Comparison of ENCODE assay signal across 11 mouse cellular contexts in the genomic region with DNA sequence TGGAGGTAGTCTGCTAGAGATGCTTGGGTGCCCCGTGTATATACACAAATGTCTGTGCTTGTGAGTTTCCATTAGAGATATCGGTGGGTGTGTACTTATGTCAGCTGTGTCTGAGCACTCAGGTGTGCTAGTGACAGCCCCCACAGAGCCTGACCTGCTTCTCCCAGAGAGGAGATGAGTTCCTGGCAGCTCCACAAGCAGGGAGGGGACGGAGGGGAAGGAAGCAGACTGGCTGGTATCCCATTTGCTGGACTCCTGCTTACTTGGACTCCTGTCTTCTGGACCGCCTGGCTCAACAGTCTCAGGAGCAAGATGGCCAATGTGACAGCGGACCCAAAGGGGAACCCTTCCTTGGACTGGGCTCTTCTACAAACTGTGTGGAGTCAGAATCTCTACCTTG. TPM values are rescaled to one million over a fixed set of nuclear protein-coding genes. Genes with fewer than 3 reads are reported as not detected.
DNase-seq lines count a peak whose midpoint lies in the region; ATAC-seq lines count a peak whose summit lies in the region.
"Had no signal": no experiment of that assay in that cellular context is flagged by ENCODE, and none has a peak within 500 bp of the region (broad histone marks: within the 10 kb centered on the region; RNA-seq: fewer than 3 reads in every experiment).

No protein-coding gene starts in this region.

- no peaks in the 10 kb centered on the region for H3K9me3 ChIP-seq in limb, embryonic 12.5 days
- H3K9me3 ChIP-seq in limb, embryonic 10.5 days (replicated peaks) = no peaks in the 10 kb centered on the region
- no peaks in the 10 kb centered on the region for H3K9me3 ChIP-seq in embryonic facial prominence, embryonic 13.5 days
- H3K9me3 ChIP-seq in neural tube, embryonic 13.5 days = no peaks in the 10 kb centered on the region
- H3K9me3 ChIP-seq: limb, embryonic 15.5 days; midbrain, embryonic 12.5 days had no signal

- no peak for DNase-seq in cerebellum, postnatal 4 days (ENCODE audit: low spot score in 2 of 2)
- no peak for DNase-seq in limb, embryonic 10.5 days (ENCODE audit: low spot score)
- DNase-seq in urinary bladder, adult 18-20 months (ENCODE audit: low spot score in 2 of 2) = no peak
- DNase-seq in adrenal gland, postnatal 14 days = no peak

- 88% methylated on average over 5 of the region's 5 CpGs for WGBS in limb, embryonic 12.5 days
- 83% methylated on average over 5 of the region's 5 CpGs for WGBS in limb, embryonic 10.5 days
- 83% methylated on average over 5 of the region's 5 CpGs for WGBS in embryonic facial prominence, embryonic 13.5 days
- WGBS in neural tube, embryonic 13.5 days = 81% methylated on average over 5 of the region's 5 CpGs

- peak overlapping the region; percentile 54 for H3K4me2 ChIP-seq in limb, embryonic 12.5 days
- peak overlapping the region; percentile 64; the same call in 1 of the 2 replicates for H3K4me2 ChIP-seq in embryonic facial prominence, embryonic 13.5 days
- H3K4me2 ChIP-seq in neural tube, embryonic 13.5 days = peak overlapping the region; percentile 49

- peaks cover 12% of the 10 kb centered on the region for H3K4me1 ChIP-seq in limb, embryonic 12.5 days (replicated peaks)
- H3K4me1 ChIP-seq in limb, embryonic 10.5 days = peaks cover 15% of the 10 kb centered on the region
- peaks cover 14% of the 10 kb centered on the region for H3K4me1 ChIP-seq in embryonic facial prominence, embryonic 13.5 days
- H3K4me1 ChIP-seq in neural tube, embryonic 13.5 days (replicated peaks) = peaks cover 13% of the 10 kb centered on the region

- no peaks in the 10 kb centered on the region for H3K27me3 ChIP-seq in limb, embryonic 12.5 days
- H3K27me3 ChIP-seq in limb, embryonic 10.5 days (ENCODE audit: low read depth, poor library complexity, severe bottlenecking) = 0 out of 2 replicates have a peak, but pooled peaks cover 13% of the 10 kb centered on the region
- H3K27me3 ChIP-seq in embryonic facial prominence, embryonic 13.5 days = no peaks in the 10 kb centered on the region
- no peaks in the 10 kb centered on the region for H3K27me3 ChIP-seq in neural tube, embryonic 13.5 days
- H3K27me3 ChIP-seq: limb, embryonic 15.5 days; midbrain, embryonic 12.5 days had no signal

- no peak overlapping the region for H3K27ac ChIP-seq in limb, embryonic 12.5 days
- no peak overlapping the region for H3K27ac ChIP-seq in limb, embryonic 10.5 days
- no peak overlapping the region for H3K27ac ChIP-seq in embryonic facial prominence, embryonic 13.5 days
- no peak overlapping the region for H3K27ac ChIP-seq in neural tube, embryonic 13.5 days (replicated peaks)
- H3K27ac ChIP-seq: limb, embryonic 15.5 days had no signal

- ATAC-seq in cerebellum, adult (ENCODE audit: insufficient number of reproducible peaks, low FRiP score, low TSS enrichment) = peak; percentile 62
- ATAC-seq in limb, embryonic 12.5 days (ENCODE audit: insufficient number of reproducible peaks, insufficient read depth, low FRiP score, low TSS enrichment, low read depth) = no peak
- ATAC-seq in embryonic facial prominence, embryonic 13.5 days (ENCODE audit: insufficient number of reproducible peaks, insufficient read depth, low FRiP score, low TSS enrichment, low read depth) = no peak
- no peak for ATAC-seq in neural tube, embryonic 13.5 days (ENCODE audit: low read depth)

- H3K4me3 ChIP-seq in limb, embryonic 12.5 days (replicated peaks) = no peak overlapping the region
- no peak overlapping the region; the same call in 1 of the 2 replicates for H3K4me3 ChIP-seq in limb, embryonic 10.5 days
- H3K4me3 ChIP-seq in embryonic facial prominence, embryonic 13.5 days = no peak overlapping the region
- H3K4me3 ChIP-seq in neural tube, embryonic 13.5 days = no peak overlapping the region

- no peaks in the 10 kb centered on the region for H3K36me3 ChIP-seq in limb, embryonic 12.5 days
- no peaks in the 10 kb centered on the region for H3K36me3 ChIP-seq in limb, embryonic 10.5 days
- no peaks in the 10 kb centered on the region for H3K36me3 ChIP-seq in embryonic facial prominence, embryonic 13.5 days
- no peaks in the 10 kb centered on the region for H3K36me3 ChIP-seq in neural tube, embryonic 13.5 days
- H3K36me3 ChIP-seq: limb, embryonic 15.5 days; midbrain, embryonic 12.5 days had no signal

- no peak overlapping the region for H3K9ac ChIP-seq in limb, embryonic 12.5 days (replicated peaks)
- no peak overlapping the region for H3K9ac ChIP-seq in embryonic facial prominence, embryonic 13.5 days
- H3K9ac ChIP-seq in neural tube, embryonic 13.5 days = no peak overlapping the region
- H3K9ac ChIP-seq: limb, embryonic 15.5 days had no signal

RNA-seq across cellular contexts. Expression of a gene that starts 50.8 kb away (rescaled TPM):
- 7.7 and 10.1 TPM in 2 replicates for polyA plus RNA-seq in limb, embryonic 12.5 days (2016; fragmentation: Nextera tagmentation; extraction: Ambion mirVana)
- polyA plus RNA-seq in limb, embryonic 10.5 days (2016; fragmentation: Nextera tagmentation; extraction: Ambion mirVana) = 5.7 and 7.7 TPM in 2 replicates
- polyA plus RNA-seq in embryonic facial prominence, embryonic 13.5 days (2015; fragmentation: Nextera tagmentation; extraction: Ambion mirVana) = 6.2 and 7.3 TPM in 2 replicates
- polyA plus RNA-seq in neural tube, embryonic 13.5 days (2015; fragmentation: Nextera tagmentation; extraction: Ambion mirVana) = 6.1 and 7.6 TPM in 2 replicates
- total RNA-seq in adrenal gland, postnatal 14 days (2021) = 15.3 and 16.0 TPM in 2 replicates
- total RNA-seq: MEL had no signal
